Mouse (Mus musculus) ES-E14 (cell line): ENCODE results near the gene Olfr1281. TPM values are rescaled to one million over a fixed set of nuclear protein-coding genes. Genes with fewer than 3 reads are reported as not detected.
"Not testable (repeated sequence)": the region's sequence is repeated elsewhere in the genome, so short reads cannot be mapped to it uniquely, and the experiment has no call there.

Source experiments
- DNase-seq: peaks from one replicate; pipeline ENCODE4 v3.0.0-alpha.2; 2013; ENCODE audit warnings: low read depth, low spot score
- H3K27ac ChIP-seq: 2 replicates; pipeline ENCODE4 v1.5.1; 2012; ENCODE audit warnings: low read depth, mild to moderate bottlenecking, low read length, moderate library complexity, mixed read lengths; ENCODE audit not compliant: poor library complexity, insufficient read depth, severe bottlenecking
- H3K36me3 ChIP-seq: 2 replicates; pipeline ENCODE4 v1.6.1; 2012; ENCODE audit warnings: mild to moderate bottlenecking, low read length, moderate library complexity, mixed read lengths; ENCODE audit not compliant: control insufficient read depth, poor library complexity, insufficient read depth, severe bottlenecking
- H3K4me1 ChIP-seq, 2 experiments: fragments of 150-350 bp in 1 of 2; sonication (generic) in 1 of 2; 2 replicates each; pipeline ENCODE4 v1.6.1; 2012; ENCODE audit warnings: low read length in 2 of 2, mild to moderate bottlenecking in 1 of 2, mixed read lengths in 1 of 2; ENCODE audit not compliant: control insufficient read depth in 2 of 2, insufficient read depth in 2 of 2, poor library complexity in 1 of 2
- H3K4me3 ChIP-seq, 2 experiments: fragments of 150-350 bp in 1 of 2; sonication (generic) in 1 of 2; 2 replicates each; pipeline ENCODE4 v1.5.1; 2012; ENCODE audit warnings: low read length in 2 of 2, low read depth in 1 of 2, mild to moderate bottlenecking in 1 of 2, mixed read lengths in 1 of 2; ENCODE audit not compliant: insufficient read depth in 1 of 2, poor library complexity in 1 of 2, severe bottlenecking in 1 of 2
- H3K9ac ChIP-seq: 2 replicates; pipeline ENCODE4 v1.6.1; 2012; ENCODE audit warnings: low read depth, mild to moderate bottlenecking, low read length, mixed read lengths; ENCODE audit not compliant: poor library complexity, insufficient read depth, severe bottlenecking
- H3K9me3 ChIP-seq: fragments of 150-350 bp; sonication (generic); 2 replicates; pipeline ENCODE4 v1.6.1; 2012; ENCODE audit warnings: low read depth, mild to moderate bottlenecking, low read length; ENCODE audit not compliant: control insufficient read depth, insufficient read depth
- CHD2 ChIP-seq: IDR thresholded peaks from 2 replicates; pipeline ENCODE4 v1.6.1; 2014; ENCODE audit warnings: mild to moderate bottlenecking, low read depth, low read length, inconsistent platforms
- HCFC1 ChIP-seq: IDR thresholded peaks from 2 replicates; pipeline ENCODE4 v1.6.1; 2012; ENCODE audit warnings: low read length, inconsistent platforms, borderline replicate concordance; ENCODE audit not compliant: insufficient read depth
- MAFK ChIP-seq: IDR thresholded peaks from 2 replicates; pipeline ENCODE4 v1.6.1; 2014; ENCODE audit warnings: mild to moderate bottlenecking, low read depth, low read length, inconsistent platforms; ENCODE audit not compliant: insufficient read depth
- ZC3H11A ChIP-seq: IDR thresholded peaks from 2 replicates; pipeline ENCODE4 v1.6.1; 2012; ENCODE audit warnings: low read depth, mild to moderate bottlenecking, inconsistent platforms, low read length, borderline replicate concordance
- ZNF384 ChIP-seq: IDR thresholded peaks from 2 replicates; pipeline ENCODE4 v1.6.1; 2012; ENCODE audit warnings: low read depth, low read length, inconsistent platforms
- in situ Hi-C, 2 experiments: fragments of 600-800 bp; cut with MboI; formaldehyde crosslinking; loops; one replicate each; pipeline ENCODE4 v1.15.1; 2025; ENCODE audit warnings: low sequenced_read_pairs in 2 of 2, inconsistent platforms in 1 of 2; ENCODE audit not compliant: unreplicated experiment in 2 of 2
- total RNA-seq: library from RNA; depleted of rRNA; stranded (reverse); fragments of 300-350 nt; gene quantifications from 2 replicates; pipeline ENCODE4 v1.2.3, GENCODE M21; 2012; rRNA removed

The Olfr1281 gene
- total RNA-seq: not detected in 2 replicates

GRCm38 (mm10) chr2:111326220-111326619 lies at the start of gene Olfr1281:
Olfr1281 (plus strand) TSS chr2:111326520.
- no peak for TF ChIP-seq ZNF384
- TF ChIP-seq CHD2: no peak
- no peak for TF ChIP-seq MAFK
- TF ChIP-seq ZC3H11A: no peak
- TF ChIP-seq HCFC1: no peak
- in situ Hi-C loops: no loop called here
- Histone ChIP-seq H3K4me1 (no peaks in the 10 kb centered on the region), H3K27ac (no peak within 1 kb of the TSS), H3K36me3 (no peaks in the 10 kb centered on the region), H3K4me3 (no peak within 1 kb of the TSS), H3K9me3 (no peaks in the 10 kb centered on the region), H3K9ac (no peak within 1 kb of the TSS)
- DNase-seq: no peak

DNA sequence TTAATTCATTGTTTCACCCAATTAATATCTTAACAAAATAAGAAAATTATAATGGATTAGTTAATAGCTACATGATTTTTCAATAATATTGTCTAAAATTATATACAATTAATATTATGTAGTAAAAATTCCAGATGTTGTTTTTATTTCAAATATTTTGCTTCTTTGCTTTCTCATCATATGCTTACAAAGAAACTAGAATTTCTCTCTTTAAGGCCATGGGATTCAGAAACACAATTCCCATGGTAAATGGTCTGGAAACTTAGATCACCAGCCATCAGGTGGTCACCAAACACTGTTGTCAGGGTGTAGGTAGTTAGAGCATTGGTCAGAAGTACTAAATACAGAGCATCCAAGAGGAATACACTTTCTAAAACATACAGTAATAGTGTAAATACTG lies 36.5 kb upstream of the Olfr1281 start, which contains the start of gene Olfr1278:
Olfr1278 (plus strand) TSS at position 301 of the 400 bp plus-strand sequence.
- H3K4me1 ChIP-seq: no peaks in the 10 kb centered on the region
- TF ChIP-seq ZC3H11A (no peak), MAFK (no peak), HCFC1 (no peak), CHD2 (no peak), ZNF384 (no peak)
- in situ Hi-C loops: no loop called here
- H3K9ac ChIP-seq: no peak within 1 kb of the TSS
- H3K9me3 ChIP-seq: no peaks in the 10 kb centered on the region
- no peak within 1 kb of the TSS for H3K4me3 ChIP-seq
- H3K27ac ChIP-seq: no peak within 1 kb of the TSS
- no peak for DNase-seq
- no peaks in the 10 kb centered on the region for H3K36me3 ChIP-seq

GRCm38 (mm10) chr2:111298541-111298940 lies 27.8 kb upstream of the Olfr1281 start:
- Histone ChIP-seq H3K9ac (no peak overlapping the region), H3K27ac (no peak overlapping the region), H3K9me3 (no peaks in the 10 kb centered on the region), H3K4me1 (no peaks in the 10 kb centered on the region), H3K4me3 (no peak overlapping the region), H3K36me3 (no peaks in the 10 kb centered on the region)
- in situ Hi-C loops: no loop called here
- no peak for DNase-seq
- TF ChIP-seq CHD2: no peak
- TF ChIP-seq ZC3H11A: no peak
- TF ChIP-seq HCFC1: no peak
- TF ChIP-seq ZNF384: no peak
- no peak for TF ChIP-seq MAFK

DNA sequence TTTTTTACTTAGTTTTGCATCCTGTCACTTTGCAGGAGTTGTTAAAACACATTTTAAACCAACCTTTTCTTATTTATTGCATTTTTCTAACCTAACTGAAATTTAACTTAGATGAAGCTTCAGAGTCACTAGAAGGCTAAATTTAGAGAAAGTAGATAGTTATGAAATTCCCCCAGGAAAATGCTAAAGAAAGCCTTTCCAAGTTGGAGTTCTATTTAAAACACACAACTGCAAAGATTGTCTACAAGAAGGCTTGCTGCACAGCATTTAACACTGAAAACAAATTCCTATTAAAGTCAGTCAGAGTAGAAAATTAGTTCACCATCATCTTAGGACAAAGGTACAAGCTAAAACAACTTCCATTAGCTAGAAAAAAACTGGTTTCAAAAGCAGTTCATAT lies 25.9 kb upstream of the Olfr1281 start, which contains the start of gene Olfr1279:
Olfr1279 (plus strand) TSS at position 262 of the 400 bp plus-strand sequence.
- Histone ChIP-seq H3K4me3 (no peak within 1 kb of the TSS), H3K27ac (no peak within 1 kb of the TSS), H3K9me3 (no peaks in the 10 kb centered on the region), H3K36me3 (no peaks in the 10 kb centered on the region), H3K9ac (no peak within 1 kb of the TSS), H3K4me1 (no peaks in the 10 kb centered on the region)
- no peak for DNase-seq
- in situ Hi-C loops: no loop called here
- TF ChIP-seq MAFK (no peak), HCFC1 (no peak)

DNA sequence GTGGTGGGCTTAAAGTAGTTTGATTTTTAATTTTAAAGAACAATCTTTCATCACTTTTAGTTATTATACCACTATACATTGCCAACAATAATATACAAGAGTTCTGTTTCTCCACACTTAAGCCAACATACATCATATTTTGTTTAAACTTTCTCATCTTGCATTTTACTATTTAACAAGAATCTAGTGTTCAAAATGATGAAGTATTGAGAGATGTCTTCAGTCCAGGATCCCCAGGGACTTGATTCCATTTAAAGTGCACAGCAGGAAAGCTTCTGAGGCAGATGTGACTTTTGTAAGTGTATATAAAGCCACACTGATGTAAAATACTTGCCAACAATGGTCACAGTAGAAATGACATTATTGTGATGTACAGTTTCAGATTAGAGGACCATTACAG lies 12.6 kb upstream of the Olfr1281 start, which contains the start of gene Olfr1280:
Olfr1280 (plus strand) TSS at position 301 of the 400 bp plus-strand sequence.
- Histone ChIP-seq H3K27ac (no peak within 1 kb of the TSS), H3K4me3 (no peak within 1 kb of the TSS), H3K9me3 (no peaks in the 10 kb centered on the region), H3K36me3 (no peaks in the 10 kb centered on the region), H3K4me1 (no peaks in the 10 kb centered on the region), H3K9ac (no peak within 1 kb of the TSS)
- in situ Hi-C loops: no loop called here
- TF ChIP-seq ZNF384: no peak
- TF ChIP-seq CHD2: no peak
- no peak for TF ChIP-seq ZC3H11A
- TF ChIP-seq HCFC1: no peak
- TF ChIP-seq MAFK: no peak
- no peak for DNase-seq

DNA sequence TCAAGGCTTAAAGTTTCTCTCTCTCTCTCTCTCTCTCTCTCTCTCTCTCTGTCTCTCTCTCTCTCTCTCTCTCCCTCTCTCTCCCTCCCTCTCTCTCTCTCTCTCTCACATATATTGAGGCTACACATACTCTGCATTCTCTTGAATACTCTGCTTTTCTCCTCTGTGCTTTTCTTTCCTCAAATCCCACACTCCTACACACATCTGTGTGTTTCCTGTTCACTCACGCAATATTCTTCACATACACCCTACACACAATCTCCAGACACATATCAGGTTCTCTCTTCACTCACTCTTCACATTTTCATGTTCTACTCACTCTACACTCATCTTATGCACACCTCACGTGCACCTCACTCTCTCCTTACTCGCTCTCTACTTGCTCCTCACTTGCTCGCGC lies 7.4 kb downstream of the Olfr1281 start:
- in situ Hi-C loops, H3K36me3 ChIP-seq, DNase-seq, H3K27ac ChIP-seq, H3K4me1 ChIP-seq, H3K4me3 ChIP-seq, H3K9me3 ChIP-seq, H3K9ac ChIP-seq: not testable (repeated sequence)
